Mouse (Mus musculus) heart, adult 2 months (tissue): ENCODE data around the gene Farp2. TPM values are rescaled to one million over a fixed set of nuclear protein-coding genes. Genes with fewer than 3 reads are reported as not detected.

Experiments used
- DNase-seq, 2 experiments: peaks; one replicate each; pipeline ENCODE4 v3.0.0; 2021
- H3K27ac ChIP-seq: fragments of 200-600 bp; 2 replicates; pipeline ENCODE4 v1.8.1; 2022
- H3K27me3 ChIP-seq: fragments of 200-500 bp; 2 replicates; pipeline ENCODE4 v1.6.1; 2012; ENCODE audit warnings: mild to moderate bottlenecking, low read length, inconsistent platforms, mixed read lengths; ENCODE audit not compliant: control insufficient read depth, insufficient read depth
- H3K36me3 ChIP-seq: fragments of 200-500 bp; 2 replicates; pipeline ENCODE4 v1.6.1; 2012; ENCODE audit warnings: low read length, inconsistent platforms; ENCODE audit not compliant: control insufficient read depth, insufficient read depth
- H3K4me1 ChIP-seq: fragments of 200-500 bp; 2 replicates; pipeline ENCODE4 v1.6.1; 2011; ENCODE audit warnings: low read length; ENCODE audit not compliant: control insufficient read depth, insufficient read depth
- H3K4me3 ChIP-seq: fragments of 200-600 bp; 2 replicates; pipeline ENCODE4 v1.8.1; 2022
- H3K79me2 ChIP-seq: fragments of 200-500 bp; replicated peaks from 2 replicates; pipeline ENCODE4 v1.6.1; 2012; ENCODE audit warnings: mild to moderate bottlenecking, inconsistent platforms, low read length, moderate library complexity, mixed read lengths; ENCODE audit not compliant: control insufficient read depth, insufficient read depth
- H3K9ac ChIP-seq: fragments of 200-500 bp; 2 replicates; pipeline ENCODE4 v1.6.1; 2012; ENCODE audit warnings: low read depth, mild to moderate bottlenecking, control low read depth, inconsistent platforms, low read length, mixed read lengths
- CTCF ChIP-seq: fragments of 200-600 bp; IDR thresholded peaks from 2 replicates; pipeline ENCODE4 v1.8.1; 2022; ENCODE audit warnings: antibody characterized with exemption, mild to moderate bottlenecking, moderate library complexity
- EP300 ChIP-seq: fragments of 200-500 bp; IDR thresholded peaks from 2 replicates; pipeline ENCODE4 v1.6.1; 2011; ENCODE audit warnings: low read depth, low read length, control low read depth; ENCODE audit not compliant: insufficient read depth
- POLR2A ChIP-seq: fragments of 200-500 bp; IDR thresholded peaks from 2 replicates; pipeline ENCODE4 v1.6.1; 2011; ENCODE audit warnings: mild to moderate bottlenecking, low read depth, low read length, control low read depth; ENCODE audit not compliant: insufficient read depth
- WGBS: fragments of 180-500 bp; shearing (Covaris S2); methylation state at CpG from one replicate; pipeline ENCODE4 v1.1.7; 2018; 5-methylcytosine and 5-hydroxymethylcytosine counted together
- intact Hi-C: fragments of 180-260 bp; cut with DNase I; formaldehyde crosslinking; loops from one replicate; pipeline ENCODE4 v1.15.1; 2025
- polyA plus RNA-seq: library from polyadenylated mRNA; depleted of rRNA; stranded (reverse); fragments of >200 nt; gene quantifications from 2 replicates; pipeline ENCODE4 v1.2.3, GENCODE M21; 2012
- total RNA-seq, 2 experiments: library from RNA; stranded (reverse); gene quantifications; 2 replicates each; pipeline ENCODE4 v1.2.3; 2021

The Farp2 gene
- total and polyA plus RNA-seq, 3 experiments, result 6.6 to 21.5 (median 18.5) TPM

- Histone ChIP-seq H3K27ac (no peak overlapping the region), H3K27me3 (no peaks in the 10 kb centered on the region), H3K79me2 (no peaks in the 10 kb centered on the region), H3K4me1 (no peaks in the 10 kb centered on the region), H3K4me3 (no peak overlapping the region), H3K36me3 (no peaks in the 10 kb centered on the region), H3K9ac (no peak overlapping the region)
- TF ChIP-seq CTCF (no peak), POLR2A (no peak), EP300 (no peak)
- no peak for DNase-seq
- 73% methylated on average over 1 of the region's 1 CpGs for WGBS
- intact Hi-C loops, result no loop called here
Observed at GRCm38 (mm10) chr1:93624502-93624901, 112.6 kb downstream of the Farp2 start.

GRCm38 (mm10) chr1:93630796-93631195 is 118.9 kb downstream of the Farp2 start:
- Histone ChIP-seq H3K79me2 (peaks cover 4% of the 10 kb centered on the region; the same call in 1 of the 2 replicates), H3K4me3 (no peak overlapping the region), H3K36me3 (peaks cover 5% of the 10 kb centered on the region), H3K27ac (no peak overlapping the region), H3K4me1 (peaks cover 8% of the 10 kb centered on the region), H3K27me3 (no peaks in the 10 kb centered on the region), H3K9ac (no peak overlapping the region)
- TF ChIP-seq EP300 (no peak), POLR2A (no peak), CTCF (no peak)
- WGBS, result 71% methylated on average over 3 of the region's 3 CpGs
- intact Hi-C loops, result loop anchor here (10.0 kb wide), 2 partner anchors 124 to 286 kb away; partner anchors contain the start of genes Atg4b, Pask, Ppp1r7 and Thap4
- no peak for DNase-seq

- H3K27ac ChIP-seq, result no peak overlapping the region
- peaks cover 4% of the 10 kb centered on the region; the same call in 1 of the 2 replicates for H3K79me2 ChIP-seq
- intact Hi-C loops, result loop anchor here (10.0 kb wide), 2 partner anchors 122 to 288 kb away; partner anchors contain the start of genes Atg4b, Pask, Ppp1r7 and Thap4
- peaks cover 11% of the 10 kb centered on the region for H3K4me1 ChIP-seq
- TF ChIP-seq EP300 (no peak), CTCF (no peak), POLR2A (no peak)
- no peak overlapping the region for H3K9ac ChIP-seq
- H3K4me3 ChIP-seq, result no peak overlapping the region
- DNase-seq, result no peak
- peaks cover 5% of the 10 kb centered on the region for H3K36me3 ChIP-seq
- 65% methylated on average over 3 of the region's 3 CpGs for WGBS
- no peaks in the 10 kb centered on the region for H3K27me3 ChIP-seq
Observed at GRCm38 (mm10) chr1:93632723-93633122, 120.8 kb downstream of the Farp2 start.

- peak overlapping the region; percentile 100 for H3K4me3 ChIP-seq
- H3K4me1 ChIP-seq, result peaks cover 11% of the 10 kb centered on the region
- peak overlapping the region; percentile 90 for H3K9ac ChIP-seq
- peaks cover 4% of the 10 kb centered on the region; the same call in 1 of the 2 replicates for H3K79me2 ChIP-seq
- peaks cover 5% of the 10 kb centered on the region for H3K36me3 ChIP-seq
- intact Hi-C loops, result loop anchor here (2.0 to 10.0 kb wide), 3 partner anchors 120 to 290 kb away; partner anchors contain the start of genes Atg4b, Hdlbp, Pask and Ppp1r7
- TF ChIP-seq CTCF (no peak), POLR2A (peak; percentile 52; the same call in 1 of the 2 replicates), EP300 (0 out of 2 replicates have a peak, but pooled peaks have one; percentile 47)
- no peaks in the 10 kb centered on the region for H3K27me3 ChIP-seq
- DNase-seq, result peak; percentile 65 to 69
- 11% methylated on average over 6 of the region's 6 CpGs for WGBS
- peak overlapping the region; percentile 96 for H3K27ac ChIP-seq
Observed at GRCm38 (mm10) chr1:93634481-93634891, 122.6 kb downstream of the Farp2 start.

- Histone ChIP-seq H3K9ac (peak overlapping the region; percentile 90), H3K27me3 (no peaks in the 10 kb centered on the region), H3K4me1 (peaks cover 11% of the 10 kb centered on the region), H3K36me3 (peaks cover 5% of the 10 kb centered on the region), H3K4me3 (peak overlapping the region; percentile 100), H3K79me2 (peaks cover 4% of the 10 kb centered on the region; the same call in 1 of the 2 replicates), H3K27ac (peak overlapping the region; percentile 96)
- WGBS, result under 1% methylated on average over 58 of the region's 58 CpGs
- intact Hi-C loops, result loop anchor here (2.0 to 10.0 kb wide), 5 partner anchors 52 to 290 kb away; partner anchors contain the start of genes Atg4b, Bok, Farp2 and Hdlbp
- DNase-seq, result no peak
- no peak for TF ChIP-seq CTCF
- no peak for TF ChIP-seq POLR2A
- no peak for TF ChIP-seq EP300
Observed at GRCm38 (mm10) chr1:93635091-93635579, 123.3 kb downstream of the Farp2 start.

GRCm38 (mm10) chr1:93635580-93636192 is 123.8 kb downstream of the Farp2 start:
- H3K27me3 ChIP-seq, result no peaks in the 10 kb centered on the region
- intact Hi-C loops, result loop anchor here (2.0 to 10.0 kb wide), 6 partner anchors 52 to 291 kb away; partner anchors contain the start of genes Atg4b, Bok, Farp2 and Hdlbp
- peak overlapping the region; percentile 100 for H3K4me3 ChIP-seq
- peak overlapping the region; percentile 96 for H3K27ac ChIP-seq
- WGBS, result under 1% methylated on average over 44 of the region's 44 CpGs
- peaks cover 11% of the 10 kb centered on the region for H3K4me1 ChIP-seq
- H3K9ac ChIP-seq, result peak overlapping the region; percentile 90
- TF ChIP-seq POLR2A (peak; percentile 72), EP300 (peak; percentile 63; the same call in 1 of the 2 replicates), CTCF (no peak)
- peaks cover 4% of the 10 kb centered on the region; the same call in 1 of the 2 replicates for H3K79me2 ChIP-seq
- DNase-seq, result peak; percentile 98 to 99
- peaks cover 5% of the 10 kb centered on the region for H3K36me3 ChIP-seq
